Mouse (Mus musculus) kidney, embryonic 14.5 days (tissue): ENCODE results near the gene Taar5. TPM values are rescaled to one million over a fixed set of nuclear protein-coding genes. Genes with fewer than 3 reads are reported as not detected.
A peak's percentile ranks its signal among the peaks of the same experiment; 100 is the strongest.

Source experiments
- ATAC-seq: fragments of 200-750 bp; cut with Nextera tagmentation; 2 replicates; pipeline ENCODE4 v1.8.0; 2017; ENCODE audit warnings: moderate number of reproducible peaks, mild to moderate bottlenecking, moderate TSS enrichment, moderate library complexity; ENCODE audit not compliant: low FRiP score, low TSS enrichment
- H3K27ac ChIP-seq: fragments of 300-500 bp; sonication (generic); 2 replicates; pipeline ENCODE4 v1.5.1; 2014; ENCODE audit warnings: low read depth, mild to moderate bottlenecking, low read length, moderate library complexity, mixed read lengths
- H3K27me3 ChIP-seq: fragments of 300-500 bp; sonication (generic); 2 replicates; pipeline ENCODE4 v1.6.1; 2014; ENCODE audit warnings: mild to moderate bottlenecking, low read length; ENCODE audit not compliant: control insufficient read depth, insufficient read depth
- H3K36me3 ChIP-seq: fragments of 300-500 bp; sonication (generic); 2 replicates; pipeline ENCODE4 v1.6.1; 2014; ENCODE audit warnings: low read length, mixed read lengths; ENCODE audit not compliant: control insufficient read depth, insufficient read depth
- H3K4me1 ChIP-seq: fragments of 300-500 bp; sonication (generic); 2 replicates; pipeline ENCODE4 v1.6.1; 2014; ENCODE audit warnings: low read length, mixed read lengths; ENCODE audit not compliant: control insufficient read depth, insufficient read depth
- H3K4me2 ChIP-seq: fragments of 300-500 bp; sonication (generic); replicated peaks from 2 replicates; pipeline ENCODE4 v1.6.1; 2014; ENCODE audit warnings: low read depth, mild to moderate bottlenecking, low read length
- H3K4me3 ChIP-seq: fragments of 300-500 bp; sonication (generic); 2 replicates; pipeline ENCODE4 v1.5.1; 2014; ENCODE audit warnings: mild to moderate bottlenecking, low read length
- H3K9ac ChIP-seq: fragments of 300-500 bp; sonication (generic); 2 replicates; pipeline ENCODE4 v1.6.1; 2014; ENCODE audit warnings: low read depth, mild to moderate bottlenecking, low read length, moderate library complexity
- H3K9me3 ChIP-seq: fragments of 300-500 bp; sonication (generic); 2 replicates; pipeline ENCODE4 v1.6.1; 2016; ENCODE audit warnings: low read length; ENCODE audit not compliant: control insufficient read depth
- WGBS: fragments of 180-500 bp; shearing (Covaris S2); extraction: QIAGEN DNeasy Blood & Tissue Kit; methylation state at CpG from one replicate; pipeline ENCODE4 v1.1.7; 2014; 5-methylcytosine and 5-hydroxymethylcytosine counted together
- polyA plus RNA-seq: library from polyadenylated mRNA; unstranded; fragments of >200 nt; fragmentation: Nextera tagmentation; extraction: Ambion mirVana; gene quantifications from 2 replicates; pipeline ENCODE4 v1.2.1, GENCODE M21; 2014

Taar5 gene
- not detected in 2 replicates for polyA plus RNA-seq

DNA sequence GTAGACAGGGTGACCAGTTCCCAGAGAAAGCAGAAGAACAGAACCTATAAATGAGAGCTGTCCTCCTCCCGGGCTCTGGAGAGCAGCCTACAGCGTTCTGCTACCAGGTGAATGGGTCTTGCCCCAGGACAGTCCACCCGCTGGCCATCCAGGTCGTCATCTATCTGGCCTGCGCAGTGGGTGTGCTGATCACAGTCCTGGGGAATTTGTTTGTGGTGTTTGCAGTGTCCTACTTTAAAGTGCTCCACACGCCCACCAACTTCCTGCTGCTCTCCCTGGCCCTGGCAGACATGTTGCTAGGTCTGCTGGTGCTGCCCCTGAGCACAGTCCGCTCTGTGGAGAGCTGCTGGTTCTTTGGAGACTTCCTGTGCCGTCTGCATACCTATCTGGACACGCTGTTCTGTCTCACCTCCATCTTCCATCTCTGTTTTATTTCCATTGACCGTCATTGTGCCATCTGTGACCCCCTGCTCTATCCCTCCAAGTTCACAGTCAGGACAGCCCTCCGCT is at the start of gene Taar5:
TSS of gene Taar5 (plus strand) at position 51 of the 510 bp plus-strand sequence.
- Histone ChIP-seq H3K4me3 (no peak within 1 kb of the TSS), H3K9me3 (no peaks in the 10 kb centered on the region), H3K4me2 (no peak within 1 kb of the TSS), H3K9ac (no peak within 1 kb of the TSS), H3K4me1 (no peaks in the 10 kb centered on the region; the same call in 1 of the 2 replicates), H3K36me3 (no peaks in the 10 kb centered on the region), H3K27me3 (no peaks in the 10 kb centered on the region), H3K27ac (no peak within 1 kb of the TSS)
- no peak for ATAC-seq
- WGBS, result 87% methylated on average over 11 of the region's 11 CpGs

DNA sequence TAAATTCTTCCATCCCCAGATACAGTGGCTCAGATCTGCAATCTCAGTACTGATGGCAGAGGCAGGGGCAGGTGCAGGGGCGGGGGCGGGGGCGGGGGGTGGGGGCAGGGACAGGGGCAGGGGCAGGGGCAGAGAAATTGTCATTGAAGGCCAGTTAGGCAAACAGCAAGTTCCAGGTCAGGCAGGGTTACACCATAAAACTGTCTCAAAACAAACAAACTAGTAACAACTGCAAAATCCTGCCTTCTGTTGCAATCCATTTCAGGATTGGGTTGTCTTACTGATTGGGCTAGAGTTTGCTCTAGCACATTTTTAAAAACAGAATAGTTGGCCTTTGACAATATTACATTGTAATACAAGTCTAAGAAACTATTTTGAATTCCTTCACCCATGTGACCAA is 48.0 kb upstream of the Taar5 start:
- ATAC-seq, result no peak
- WGBS, result 63% methylated on average over 3 of the region's 3 CpGs
- H3K4me1 ChIP-seq, result no peaks in the 10 kb centered on the region
- no peaks in the 10 kb centered on the region for H3K9me3 ChIP-seq
- H3K4me2 ChIP-seq, result no peak overlapping the region
- no peaks in the 10 kb centered on the region for H3K36me3 ChIP-seq
- H3K27ac ChIP-seq, result no peak overlapping the region
- no peak overlapping the region for H3K9ac ChIP-seq
- H3K4me3 ChIP-seq, result no peak overlapping the region
- no peaks in the 10 kb centered on the region for H3K27me3 ChIP-seq

GRCm38 (mm10) chr10:23923941-23924340 is 46.6 kb upstream of the Taar5 start:
- no peaks in the 10 kb centered on the region for H3K4me1 ChIP-seq
- H3K27ac ChIP-seq, result no peak overlapping the region
- no peak overlapping the region for H3K4me2 ChIP-seq
- no peak for ATAC-seq
- H3K9me3 ChIP-seq, result no peaks in the 10 kb centered on the region
- WGBS, result 79% methylated on average over 2 of the region's 2 CpGs
- no peaks in the 10 kb centered on the region for H3K36me3 ChIP-seq
- H3K27me3 ChIP-seq, result no peaks in the 10 kb centered on the region
- no peak overlapping the region for H3K4me3 ChIP-seq
- H3K9ac ChIP-seq, result no peak overlapping the region

- Histone ChIP-seq H3K4me3 (no peak overlapping the region), H3K4me2 (no peak overlapping the region), H3K9ac (no peak overlapping the region), H3K36me3 (no peaks in the 10 kb centered on the region), H3K9me3 (no peaks in the 10 kb centered on the region), H3K27ac (no peak overlapping the region), H3K4me1 (no peaks in the 10 kb centered on the region), H3K27me3 (no peaks in the 10 kb centered on the region)
- 12% methylated on average over 4 of the region's 4 CpGs for WGBS
- ATAC-seq, result no peak
These were observed 32.9 kb upstream of the Taar5 start for GRCm38 (mm10) chr10:23937613-23938012.

- no peaks in the 10 kb centered on the region for H3K9me3 ChIP-seq
- no peaks in the 10 kb centered on the region for H3K4me1 ChIP-seq
- no peaks in the 10 kb centered on the region for H3K36me3 ChIP-seq
- 30% methylated on average over 6 of the region's 6 CpGs for WGBS
- no peak for ATAC-seq
- no peak within 1 kb of the TSS for H3K27ac ChIP-seq
- H3K27me3 ChIP-seq, result no peaks in the 10 kb centered on the region
- H3K4me3 ChIP-seq, result no peak within 1 kb of the TSS
- H3K9ac ChIP-seq, result no peak within 1 kb of the TSS; the same call in 1 of the 2 replicates
- H3K4me2 ChIP-seq, result 0 out of 2 replicates have a peak within 1 kb of the TSS, but pooled peaks have one; percentile 2
These were observed 32.2 kb upstream of the Taar5 start, which contains the start of gene Taar2 for GRCm38 (mm10) chr10:23938312-23938711. TSS of gene Taar2 (plus strand) at chr10:23938572.

DNA sequence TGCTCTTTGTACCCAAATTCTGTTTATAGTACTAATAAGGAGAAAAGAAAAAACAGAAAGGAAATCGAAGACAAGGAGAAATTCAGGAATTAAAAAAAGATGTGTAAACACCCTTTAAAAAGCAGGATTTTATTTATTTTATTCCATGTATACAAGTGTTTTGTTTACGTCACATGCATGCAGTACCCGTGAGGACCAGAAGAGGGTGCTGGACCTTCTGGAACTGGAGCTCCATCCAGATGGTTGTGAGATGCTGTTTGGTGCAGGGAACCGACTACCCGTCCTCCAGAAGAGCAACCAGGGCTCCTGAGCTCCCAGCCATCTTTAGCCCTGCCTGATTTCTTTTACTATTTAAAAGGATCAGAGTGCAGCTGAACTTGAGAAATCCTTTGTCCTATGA is 28.0 kb upstream of the Taar5 start:
- no peaks in the 10 kb centered on the region for H3K27me3 ChIP-seq
- no peak overlapping the region for H3K4me3 ChIP-seq
- H3K27ac ChIP-seq, result no peak overlapping the region
- 87% methylated on average over 5 of the region's 5 CpGs for WGBS
- no peak overlapping the region for H3K4me2 ChIP-seq
- no peaks in the 10 kb centered on the region for H3K9me3 ChIP-seq
- no peak for ATAC-seq
- H3K4me1 ChIP-seq, result no peaks in the 10 kb centered on the region
- no peaks in the 10 kb centered on the region for H3K36me3 ChIP-seq
- no peak overlapping the region for H3K9ac ChIP-seq

- H3K9me3 ChIP-seq, result no peaks in the 10 kb centered on the region
- H3K4me2 ChIP-seq, result no peak overlapping the region
- no peaks in the 10 kb centered on the region for H3K4me1 ChIP-seq
- ATAC-seq, result no peak
- no peak overlapping the region for H3K4me3 ChIP-seq
- no peak overlapping the region for H3K9ac ChIP-seq
- H3K27ac ChIP-seq, result no peak overlapping the region
- H3K27me3 ChIP-seq, result no peaks in the 10 kb centered on the region
- H3K36me3 ChIP-seq, result no peaks in the 10 kb centered on the region
- 65% methylated on average over 7 of the region's 7 CpGs for WGBS
These were observed 22.5 kb upstream of the Taar5 start for GRCm38 (mm10) chr10:23948026-23948425.

DNA sequence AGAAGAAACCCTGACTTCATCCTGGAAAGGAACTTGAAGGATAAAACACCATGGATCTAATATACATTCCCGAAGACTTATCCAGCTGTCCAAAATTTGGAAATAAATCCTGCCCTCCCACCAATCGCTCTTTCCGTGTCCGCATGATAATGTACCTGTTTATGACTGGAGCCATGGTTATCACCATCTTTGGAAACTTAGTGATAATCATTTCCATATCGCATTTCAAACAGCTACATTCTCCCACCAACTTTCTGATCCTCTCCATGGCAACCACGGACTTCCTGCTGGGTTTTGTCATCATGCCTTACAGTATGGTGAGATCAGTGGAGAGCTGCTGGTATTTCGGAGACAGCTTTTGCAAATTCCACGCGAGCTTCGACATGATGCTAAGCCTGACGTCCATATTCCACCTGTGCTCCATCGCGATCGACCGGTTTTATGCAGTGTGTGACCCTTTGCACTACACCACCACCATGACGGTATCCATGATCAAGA is 20.9 kb upstream of the Taar5 start, which contains the start of gene Taar3:
TSS of gene Taar3 (plus strand) at position 51 of the 498 bp plus-strand sequence.
- no peaks in the 10 kb centered on the region for H3K36me3 ChIP-seq
- H3K4me3 ChIP-seq, result no peak within 1 kb of the TSS
- no peak within 1 kb of the TSS for H3K27ac ChIP-seq
- ATAC-seq, result no peak
- WGBS, result 90% methylated on average over 16 of the region's 16 CpGs
- no peaks in the 10 kb centered on the region for H3K9me3 ChIP-seq
- no peak within 1 kb of the TSS for H3K9ac ChIP-seq
- H3K4me1 ChIP-seq, result no peaks in the 10 kb centered on the region
- H3K27me3 ChIP-seq, result no peaks in the 10 kb centered on the region
- no peak within 1 kb of the TSS for H3K4me2 ChIP-seq

DNA sequence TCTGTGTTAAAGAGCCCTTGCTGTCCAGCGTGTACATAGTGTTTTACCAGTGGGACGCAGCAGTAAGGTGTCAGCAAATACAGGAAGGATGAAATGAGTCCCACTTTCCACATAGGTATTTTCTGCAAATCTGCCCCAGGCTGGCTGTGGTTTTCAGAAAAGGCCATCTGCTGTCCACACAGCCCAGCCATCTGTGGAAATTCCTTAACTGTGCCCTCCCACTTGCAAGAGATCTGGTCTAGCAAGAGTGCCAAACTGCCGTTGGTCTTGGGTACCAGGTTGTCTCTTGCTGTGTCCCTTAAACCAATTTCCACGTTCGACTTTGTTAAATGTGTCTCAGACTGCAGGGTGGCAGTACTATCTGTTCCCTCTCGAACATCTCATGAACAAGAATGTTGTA is 18.8 kb upstream of the Taar5 start:
- no peaks in the 10 kb centered on the region for H3K4me1 ChIP-seq
- H3K9me3 ChIP-seq, result no peaks in the 10 kb centered on the region
- no peaks in the 10 kb centered on the region for H3K36me3 ChIP-seq
- no peak overlapping the region for H3K4me2 ChIP-seq
- no peaks in the 10 kb centered on the region for H3K27me3 ChIP-seq
- WGBS, result 80% methylated on average over 6 of the region's 6 CpGs
- H3K27ac ChIP-seq, result no peak overlapping the region
- ATAC-seq, result no peak
- no peak overlapping the region for H3K9ac ChIP-seq
- no peak overlapping the region for H3K4me3 ChIP-seq
